Mouse (Mus musculus): Measurements from ENCODE around the gene Foxk1. TPM values are rescaled to one million over a fixed set of nuclear protein-coding genes. Genes with fewer than 3 reads are reported as not detected.

The Foxk1 gene
- polyA plus RNA-seq, 1 experiment from 2014 or later = 3.0 TPM

GRCm38 (mm10) chr5:142477346-142477745 lies 76.0 kb downstream of the Foxk1 start:
- WGBS (ENCODE audit: insufficient replicate concordance) = 81% methylated on average over 12 of the region's 12 CpGs
- no peaks in the 10 kb centered on the region for H3K4me1 ChIP-seq (ENCODE audit: control insufficient read depth, insufficient read depth, low read length)
- H3K9ac ChIP-seq (ENCODE audit: low read depth, low read length) = no peak overlapping the region
- H3K27ac ChIP-seq (ENCODE audit: low read depth, low read length) = no peak overlapping the region
- H3K4me2 ChIP-seq = no peak overlapping the region
- H3K4me3 ChIP-seq (ENCODE audit: low read depth, low read length) = no peak overlapping the region
- H3K36me3 ChIP-seq (ENCODE audit: control insufficient read depth, insufficient read depth, low read length) = no peaks in the 10 kb centered on the region
- H3K27me3 ChIP-seq (ENCODE audit: control insufficient read depth, insufficient read depth, low read length) = no peaks in the 10 kb centered on the region
- ATAC-seq (replicated peaks; ENCODE audit: insufficient number of reproducible peaks, low FRiP score, low TSS enrichment) = no peak
- no peaks in the 10 kb centered on the region for H3K9me3 ChIP-seq (replicated peaks; ENCODE audit: control insufficient read depth, low read length)

- WGBS (ENCODE audit: insufficient replicate concordance) = 83% methylated on average over 5 of the region's 5 CpGs
- H3K4me3 ChIP-seq (ENCODE audit: low read depth, low read length) = no peak overlapping the region
- H3K36me3 ChIP-seq (ENCODE audit: control insufficient read depth, insufficient read depth, low read length) = no peaks in the 10 kb centered on the region
- no peak for ATAC-seq (replicated peaks; ENCODE audit: insufficient number of reproducible peaks, low FRiP score, low TSS enrichment)
- H3K27me3 ChIP-seq (ENCODE audit: control insufficient read depth, insufficient read depth, low read length) = no peaks in the 10 kb centered on the region
- no peak overlapping the region for H3K4me2 ChIP-seq
- H3K9me3 ChIP-seq (replicated peaks; ENCODE audit: control insufficient read depth, low read length) = no peaks in the 10 kb centered on the region
- H3K9ac ChIP-seq (ENCODE audit: low read depth, low read length) = no peak overlapping the region
- H3K4me1 ChIP-seq (ENCODE audit: control insufficient read depth, insufficient read depth, low read length) = no peaks in the 10 kb centered on the region
- H3K27ac ChIP-seq (ENCODE audit: low read depth, low read length) = no peak overlapping the region
Observed at GRCm38 (mm10) chr5:142477866-142478615, 76.7 kb downstream of the Foxk1 start.

- Histone ChIP-seq H3K9me3 (replicated peaks; ENCODE audit: control insufficient read depth, low read length) (no peaks in the 10 kb centered on the region), H3K4me2 (peak overlapping the region; percentile 37), H3K4me1 (ENCODE audit: control insufficient read depth, insufficient read depth, low read length) (no peaks in the 10 kb centered on the region), H3K27ac (ENCODE audit: low read depth, low read length) (no peak overlapping the region), H3K9ac (ENCODE audit: low read depth, low read length) (no peak overlapping the region), H3K4me3 (ENCODE audit: low read depth, low read length) (no peak overlapping the region; the same call in 1 of the 2 replicates), H3K27me3 (ENCODE audit: control insufficient read depth, insufficient read depth, low read length) (no peaks in the 10 kb centered on the region), H3K36me3 (ENCODE audit: control insufficient read depth, insufficient read depth, low read length) (no peaks in the 10 kb centered on the region)
- peak; percentile 33 for ATAC-seq (replicated peaks; ENCODE audit: insufficient number of reproducible peaks, low FRiP score, low TSS enrichment)
- WGBS (ENCODE audit: insufficient replicate concordance) = 29% methylated on average over 17 of the region's 17 CpGs
Observed at GRCm38 (mm10) chr5:142478829-142479435, 77.6 kb downstream of the Foxk1 start.

- Histone ChIP-seq H3K4me2 (no peak overlapping the region), H3K9ac (ENCODE audit: low read depth, low read length) (no peak overlapping the region), H3K4me3 (ENCODE audit: low read depth, low read length) (no peak overlapping the region), H3K36me3 (ENCODE audit: control insufficient read depth, insufficient read depth, low read length) (no peaks in the 10 kb centered on the region), H3K27me3 (ENCODE audit: control insufficient read depth, insufficient read depth, low read length) (no peaks in the 10 kb centered on the region), H3K4me1 (ENCODE audit: control insufficient read depth, insufficient read depth, low read length) (no peaks in the 10 kb centered on the region), H3K27ac (ENCODE audit: low read depth, low read length) (no peak overlapping the region), H3K9me3 (replicated peaks; ENCODE audit: control insufficient read depth, low read length) (no peaks in the 10 kb centered on the region)
- 54% methylated on average over 2 of the region's 2 CpGs for WGBS (ENCODE audit: insufficient replicate concordance)
- no peak for ATAC-seq (replicated peaks; ENCODE audit: insufficient number of reproducible peaks, low FRiP score, low TSS enrichment)
Observed at GRCm38 (mm10) chr5:142482512-142482911, 81.2 kb downstream of the Foxk1 start.

GRCm38 (mm10) chr5:142483581-142483980 lies 82.3 kb downstream of the Foxk1 start:
- Histone ChIP-seq H3K4me3 (ENCODE audit: low read depth, low read length) (no peak overlapping the region), H3K9me3 (replicated peaks; ENCODE audit: control insufficient read depth, low read length) (no peaks in the 10 kb centered on the region), H3K27ac (ENCODE audit: low read depth, low read length) (no peak overlapping the region), H3K27me3 (ENCODE audit: control insufficient read depth, insufficient read depth, low read length) (no peaks in the 10 kb centered on the region), H3K36me3 (ENCODE audit: control insufficient read depth, insufficient read depth, low read length) (no peaks in the 10 kb centered on the region), H3K4me2 (no peak overlapping the region), H3K9ac (ENCODE audit: low read depth, low read length) (no peak overlapping the region), H3K4me1 (ENCODE audit: control insufficient read depth, insufficient read depth, low read length) (no peaks in the 10 kb centered on the region)
- ATAC-seq (replicated peaks; ENCODE audit: insufficient number of reproducible peaks, low FRiP score, low TSS enrichment) = no peak
- 87% methylated on average over 5 of the region's 5 CpGs for WGBS (ENCODE audit: insufficient replicate concordance)

GRCm38 (mm10) chr5:142486654-142487053 lies 85.4 kb downstream of the Foxk1 start:
- Histone ChIP-seq H3K9ac (ENCODE audit: low read depth, low read length) (no peak overlapping the region), H3K27me3 (ENCODE audit: control insufficient read depth, insufficient read depth, low read length) (no peaks in the 10 kb centered on the region), H3K27ac (ENCODE audit: low read depth, low read length) (no peak overlapping the region), H3K4me2 (no peak overlapping the region), H3K4me1 (ENCODE audit: control insufficient read depth, insufficient read depth, low read length) (no peaks in the 10 kb centered on the region), H3K36me3 (ENCODE audit: control insufficient read depth, insufficient read depth, low read length) (no peaks in the 10 kb centered on the region), H3K4me3 (ENCODE audit: low read depth, low read length) (no peak overlapping the region), H3K9me3 (replicated peaks; ENCODE audit: control insufficient read depth, low read length) (no peaks in the 10 kb centered on the region)
- 68% methylated on average over 9 of the region's 9 CpGs for WGBS (ENCODE audit: insufficient replicate concordance)
- no peak for ATAC-seq (replicated peaks; ENCODE audit: insufficient number of reproducible peaks, low FRiP score, low TSS enrichment)

GRCm38 (mm10) chr5:142489955-142490707 lies 88.8 kb downstream of the Foxk1 start:
- no peaks in the 10 kb centered on the region for H3K36me3 ChIP-seq (ENCODE audit: control insufficient read depth, insufficient read depth, low read length)
- H3K4me2 ChIP-seq = no peak overlapping the region
- H3K4me1 ChIP-seq (ENCODE audit: control insufficient read depth, insufficient read depth, low read length) = peaks cover 6% of the 10 kb centered on the region
- H3K27ac ChIP-seq (ENCODE audit: low read depth, low read length) = no peak overlapping the region
- no peak overlapping the region for H3K4me3 ChIP-seq (ENCODE audit: low read depth, low read length)
- WGBS (ENCODE audit: insufficient replicate concordance) = 64% methylated on average over 9 of the region's 9 CpGs
- no peak for ATAC-seq (replicated peaks; ENCODE audit: insufficient number of reproducible peaks, low FRiP score, low TSS enrichment)
- H3K9ac ChIP-seq (ENCODE audit: low read depth, low read length) = no peak overlapping the region
- no peaks in the 10 kb centered on the region for H3K9me3 ChIP-seq (replicated peaks; ENCODE audit: control insufficient read depth, low read length)
- H3K27me3 ChIP-seq (ENCODE audit: control insufficient read depth, insufficient read depth, low read length) = no peaks in the 10 kb centered on the region

- peaks cover 11% of the 10 kb centered on the region for H3K4me1 ChIP-seq (ENCODE audit: control insufficient read depth, insufficient read depth, low read length)
- no peaks in the 10 kb centered on the region for H3K9me3 ChIP-seq (replicated peaks; ENCODE audit: control insufficient read depth, low read length)
- H3K36me3 ChIP-seq (ENCODE audit: control insufficient read depth, insufficient read depth, low read length) = no peaks in the 10 kb centered on the region
- no peak overlapping the region for H3K4me2 ChIP-seq
- 80% methylated on average over 3 of the region's 3 CpGs for WGBS (ENCODE audit: insufficient replicate concordance)
- no peak for ATAC-seq (replicated peaks; ENCODE audit: insufficient number of reproducible peaks, low FRiP score, low TSS enrichment)
- H3K27me3 ChIP-seq (ENCODE audit: control insufficient read depth, insufficient read depth, low read length) = no peaks in the 10 kb centered on the region; the same call in 1 of the 2 replicates
- H3K9ac ChIP-seq (ENCODE audit: low read depth, low read length) = no peak overlapping the region
- no peak overlapping the region for H3K27ac ChIP-seq (ENCODE audit: low read depth, low read length)
- no peak overlapping the region for H3K4me3 ChIP-seq (ENCODE audit: low read depth, low read length)
Observed at GRCm38 (mm10) chr5:142493307-142493706, 92.0 kb downstream of the Foxk1 start.
